Comparison of ENCODE assay signal across 28 mouse cellular contexts in genomic region chr12:44286992-44287391, GRCm38 (mm10). TPM values are rescaled to one million over a fixed set of nuclear protein-coding genes. Genes with fewer than 3 reads are reported as not detected.
"Had no signal": no experiment of that assay in that cellular context is flagged by ENCODE, and none has a peak within 500 bp of the region (broad histone marks: within the 10 kb centered on the region; RNA-seq: fewer than 3 reads in every experiment).

No protein-coding gene starts in this region.

- DNase-seq: gastrocnemius, adult 2 months; gastrocnemius, postnatal 10 days; gastrocnemius, postnatal 25 days; heart, adult 11 months; heart, adult 2 months; heart, postnatal 14 days; heart, postnatal 36 days; kidney, adult 11 months; kidney, adult 2 months; kidney, adult 9 months; kidney, postnatal 14 days; kidney, postnatal 36 days; layer of hippocampus, adult 9-11 months; layer of hippocampus, postnatal 36 days; left cerebral cortex, postnatal 4 days had no signal

- H3K27ac ChIP-seq: gastrocnemius, adult 2 months; heart, adult 2 months; heart, embryonic 13.5 days; heart, embryonic 15.5 days; hindbrain, embryonic 13.5 days; hindbrain, embryonic 15.5 days; hindbrain, postnatal 0 days; kidney, embryonic 15.5 days; kidney, postnatal 0 days; limb, embryonic 13.5 days; limb, embryonic 15.5 days had no signal

- H3K4me2 ChIP-seq: heart, embryonic 11.5 days; heart, embryonic 13.5 days; heart, embryonic 15.5 days; hindbrain, embryonic 13.5 days; hindbrain, embryonic 15.5 days; kidney, embryonic 15.5 days; limb, embryonic 13.5 days; limb, embryonic 15.5 days; liver, embryonic 11.5 days had no signal

- H3K9me3 ChIP-seq: heart, embryonic 13.5 days; heart, embryonic 15.5 days; hindbrain, embryonic 13.5 days; hindbrain, embryonic 15.5 days; kidney, embryonic 15.5 days; limb, embryonic 13.5 days; limb, embryonic 15.5 days had no signal

- H3K4me1 ChIP-seq: heart, embryonic 15.5 days; hindbrain, embryonic 13.5 days; hindbrain, embryonic 15.5 days; kidney, embryonic 15.5 days; limb, embryonic 15.5 days had no signal

- ATAC-seq: hindbrain, postnatal 0 days; intestine, embryonic 16.5 days had no signal

- H3K27me3 ChIP-seq: heart, embryonic 13.5 days; heart, embryonic 15.5 days; hindbrain, embryonic 13.5 days; hindbrain, embryonic 15.5 days; kidney, embryonic 15.5 days; limb, embryonic 13.5 days; limb, embryonic 15.5 days had no signal

- H3K4me3 ChIP-seq: gastrocnemius, adult 2 months; heart, adult 2 months; heart, embryonic 13.5 days; heart, embryonic 15.5 days; hindbrain, embryonic 13.5 days; hindbrain, embryonic 15.5 days; kidney, embryonic 15.5 days; limb, embryonic 13.5 days; limb, embryonic 15.5 days had no signal

- H3K9ac ChIP-seq: heart, embryonic 13.5 days; heart, embryonic 15.5 days; hindbrain, embryonic 13.5 days; hindbrain, embryonic 15.5 days; kidney, embryonic 15.5 days; limb, embryonic 13.5 days; limb, embryonic 15.5 days had no signal

RNA-seq across cellular contexts. Expression of gene Nrcam, which starts 41.7 kb away (rescaled TPM):
- total RNA-seq: hematopoietic stem cell, adult 5-6 weeks had no signal
